Mouse (Mus musculus): ENCODE results near the gene Plaa.
"Not testable (repeated sequence)": the region's sequence is repeated elsewhere in the genome, so short reads cannot be mapped to it uniquely, and the experiment has no call there.

The Plaa gene

DNA sequence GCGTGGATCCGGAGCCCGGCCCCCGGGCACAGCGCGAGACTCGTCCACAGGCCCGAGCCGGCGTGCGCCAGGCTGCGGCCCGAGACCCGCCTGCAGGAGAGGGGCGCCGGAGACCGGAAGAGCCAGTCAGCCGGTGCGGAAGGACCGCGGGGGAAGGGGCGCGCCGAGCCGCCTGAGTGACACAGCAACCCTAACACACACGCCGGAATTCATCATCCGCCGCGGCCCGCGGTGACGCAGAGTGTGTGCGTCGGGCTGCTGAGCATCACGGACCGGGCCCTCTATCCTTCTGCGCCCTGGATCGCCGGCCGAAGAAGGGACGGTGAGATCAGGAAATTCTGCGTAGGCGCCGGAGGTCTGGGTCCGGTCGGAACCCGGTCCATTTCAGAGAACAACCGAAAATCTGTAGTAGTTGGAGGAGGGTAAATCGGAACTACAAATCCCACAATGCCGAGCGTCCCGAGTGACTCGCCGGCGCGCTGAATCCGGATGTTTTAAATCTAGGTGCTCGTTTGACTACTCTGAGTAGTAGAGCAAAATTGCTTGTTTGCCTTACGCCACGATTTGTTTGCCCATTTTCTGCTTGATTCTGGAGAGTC lies at the start of gene Plaa:
Gene Plaa, minus strand, starts transcription at position 214 of the 599 bp plus-strand sequence.
- in situ Hi-C loops (cut with MboI; ENCODE audit: low pct_unique_long_range_greater_than_20kb in 1 of 2, low sequenced_read_pairs in 2 of 2, unreplicated experiment in 1 of 2): no loop called here

GRCm38 (mm10) chr4:94650426-94651175 lies 47.6 kb upstream of the Plaa start:
- in situ Hi-C loops (cut with MboI; ENCODE audit: low pct_unique_long_range_greater_than_20kb in 1 of 2, low sequenced_read_pairs in 2 of 2, unreplicated experiment in 1 of 2): not testable (repeated sequence)

DNA sequence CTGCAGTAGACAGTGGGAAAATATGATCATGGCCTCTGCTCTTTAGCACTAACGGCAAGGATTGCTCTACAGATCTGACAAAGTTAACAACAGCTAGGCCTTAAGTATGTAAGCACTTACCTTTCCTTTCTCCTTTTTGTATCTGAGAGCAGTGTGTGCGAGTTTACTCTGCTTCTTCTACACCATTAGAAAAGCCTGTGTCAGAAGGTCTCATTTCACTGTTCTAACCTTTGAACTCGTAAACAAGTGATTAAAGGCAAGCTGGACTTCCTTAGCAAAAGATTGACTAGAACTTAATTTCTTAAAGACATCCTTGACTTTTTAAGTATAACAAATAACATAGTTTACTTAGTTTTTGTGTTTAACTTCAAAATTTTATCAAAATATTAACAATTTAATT lies 46.9 kb upstream of the Plaa start, which contains the start of gene Lrrc19:
Gene Lrrc19, minus strand, starts transcription at position 225 of the 400 bp plus-strand sequence.
- in situ Hi-C loops (cut with MboI; ENCODE audit: low pct_unique_long_range_greater_than_20kb in 1 of 2, low sequenced_read_pairs in 2 of 2, unreplicated experiment in 1 of 2): no loop called here

- in situ Hi-C loops (cut with MboI; ENCODE audit: low pct_unique_long_range_greater_than_20kb in 1 of 2, low sequenced_read_pairs in 2 of 2, unreplicated experiment in 1 of 2): no loop called here
Measured at GRCm38 (mm10) chr4:94643141-94643540, 40.1 kb upstream of the Plaa start.

DNA sequence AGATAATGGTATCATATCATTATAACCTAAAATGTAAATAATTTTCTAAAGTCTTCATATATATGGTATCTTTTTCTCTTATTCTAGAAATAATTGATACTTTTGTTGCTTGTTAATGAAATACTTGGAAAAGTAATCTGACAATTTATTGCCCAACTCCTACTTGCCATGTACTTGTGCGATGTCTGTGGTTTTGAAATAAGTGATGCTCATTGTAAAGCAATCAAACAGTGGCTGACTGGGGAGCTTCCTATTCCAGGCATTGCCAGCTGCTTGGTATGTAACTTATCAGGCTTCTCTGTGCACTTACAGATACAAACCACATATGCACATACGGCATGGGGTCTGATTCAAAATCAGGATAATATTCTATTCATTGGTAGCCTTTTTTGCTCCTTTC lies 17.0 kb upstream of the Plaa start:
- in situ Hi-C loops (cut with MboI; ENCODE audit: low pct_unique_long_range_greater_than_20kb in 1 of 2, low sequenced_read_pairs in 2 of 2, unreplicated experiment in 1 of 2): no loop called here

- in situ Hi-C loops (cut with MboI; ENCODE audit: low pct_unique_long_range_greater_than_20kb in 1 of 2, low sequenced_read_pairs in 2 of 2, unreplicated experiment in 1 of 2): no loop called here
Measured at GRCm38 (mm10) chr4:94614627-94615006, 11.6 kb upstream of the Plaa start.

DNA sequence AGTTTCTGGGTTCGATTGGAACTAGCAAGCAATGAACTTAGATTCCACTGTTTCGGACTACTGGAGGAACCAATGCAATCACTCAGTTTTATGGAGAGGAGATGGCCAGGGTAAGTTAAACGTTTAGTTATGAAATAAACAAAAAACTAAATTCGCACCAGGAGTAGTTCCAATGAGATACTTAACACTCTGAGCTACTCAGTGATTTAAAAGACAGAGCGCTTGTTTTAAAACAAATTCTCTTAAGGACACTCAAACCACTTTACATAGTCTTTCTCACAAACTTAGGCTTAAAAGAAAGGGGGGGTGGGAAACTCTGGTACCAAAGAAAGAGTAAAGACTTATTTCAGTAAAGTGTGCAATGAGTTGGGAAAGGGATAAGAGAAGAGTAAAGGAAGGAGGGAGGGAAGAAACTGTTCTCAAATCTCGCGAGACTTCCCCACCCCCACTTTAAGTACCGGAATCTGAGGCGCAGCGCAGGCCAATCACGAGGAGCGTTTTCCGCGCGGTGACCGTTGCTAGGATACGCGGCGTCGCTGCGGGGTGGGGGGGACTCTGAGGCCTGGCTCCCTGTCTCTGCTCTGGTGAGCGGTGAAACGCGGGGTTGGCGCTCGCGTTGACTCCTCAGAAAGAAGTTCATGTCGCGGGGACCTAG lies 11.1 kb upstream of the Plaa start, which contains the start of gene Ift74:
Gene Ift74, plus strand, starts transcription at position 520 of the 655 bp plus-strand sequence.
- in situ Hi-C loops (cut with MboI; ENCODE audit: low pct_unique_long_range_greater_than_20kb in 1 of 2, low sequenced_read_pairs in 2 of 2, unreplicated experiment in 1 of 2): no loop called here

DNA sequence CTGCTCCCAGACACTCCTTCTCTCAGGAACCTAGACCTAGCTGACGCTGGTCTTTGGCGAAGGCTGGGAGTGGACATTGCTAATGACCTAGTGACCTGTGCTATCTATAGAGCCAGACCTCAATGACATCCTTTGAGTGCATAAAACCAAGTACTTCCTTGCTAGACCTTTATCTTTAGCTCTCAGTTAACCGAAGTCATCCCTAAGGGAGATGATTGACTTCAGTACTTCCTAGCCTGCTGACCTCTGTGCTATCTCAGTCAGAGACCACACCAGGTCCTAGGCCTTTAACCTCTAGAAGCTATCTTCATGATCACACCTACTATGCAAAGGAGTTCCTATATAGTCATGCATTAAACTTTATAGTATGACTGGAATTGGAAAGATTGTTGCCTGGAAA lies 7.3 kb upstream of the Plaa start:
- in situ Hi-C loops (cut with MboI; ENCODE audit: low pct_unique_long_range_greater_than_20kb in 1 of 2, low sequenced_read_pairs in 2 of 2, unreplicated experiment in 1 of 2): no loop called here

DNA sequence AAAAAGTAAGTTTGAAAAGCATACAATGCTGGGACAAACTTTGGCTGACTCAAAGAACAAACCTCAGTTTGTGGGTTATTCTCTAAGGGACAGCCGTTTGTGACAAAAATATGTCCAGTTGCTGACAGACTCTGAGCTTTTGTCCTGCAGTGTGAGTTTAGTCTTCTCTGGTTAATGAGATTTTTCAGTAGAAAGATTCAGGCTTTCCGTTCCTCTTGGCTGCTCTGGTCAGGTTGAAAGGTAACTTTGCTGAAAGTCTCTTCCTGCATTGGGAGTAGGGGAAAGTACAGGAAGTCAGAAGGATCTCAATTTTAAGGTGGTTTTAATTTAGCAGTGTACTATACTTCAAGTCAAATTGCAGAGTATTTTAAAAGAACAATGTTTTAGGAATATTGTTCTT lies 2.5 kb upstream of the Plaa start:
- in situ Hi-C loops (cut with MboI; ENCODE audit: low pct_unique_long_range_greater_than_20kb in 1 of 2, low sequenced_read_pairs in 2 of 2, unreplicated experiment in 1 of 2): no loop called here

DNA sequence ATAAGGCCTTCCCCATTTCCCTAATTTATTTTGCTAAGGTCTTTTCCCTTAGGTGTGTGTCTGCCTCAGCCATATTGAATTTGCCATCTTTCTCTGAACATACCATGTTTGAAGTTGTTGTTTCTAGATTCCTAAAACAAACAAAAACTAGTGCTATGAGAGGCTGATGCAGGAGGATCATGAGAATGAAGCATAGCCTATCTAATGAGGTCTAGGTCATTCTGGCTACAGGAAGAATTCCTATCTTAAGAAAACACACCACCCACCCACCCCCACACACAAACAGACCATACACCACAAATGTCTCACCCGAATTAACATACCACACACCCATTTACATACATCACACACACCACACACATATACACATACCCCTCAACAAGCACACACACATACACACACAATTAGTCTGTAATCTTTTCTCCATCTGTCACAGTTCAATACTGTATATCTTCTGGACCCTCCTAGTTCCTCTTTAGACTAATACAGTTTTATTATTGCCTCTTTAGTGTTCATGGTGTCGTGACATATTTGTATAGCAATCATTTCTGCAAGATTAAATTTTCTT lies 1.5 kb upstream of the Plaa start:
- in situ Hi-C loops (cut with MboI; ENCODE audit: low pct_unique_long_range_greater_than_20kb in 1 of 2, low sequenced_read_pairs in 2 of 2, unreplicated experiment in 1 of 2): no loop called here

GRCm38 (mm10) chr4:94602496-94603030 lies 481 bp downstream of the Plaa start:
- in situ Hi-C loops (cut with MboI; ENCODE audit: low pct_unique_long_range_greater_than_20kb in 1 of 2, low sequenced_read_pairs in 2 of 2, unreplicated experiment in 1 of 2): no loop called here

GRCm38 (mm10) chr4:94601395-94601794 lies 1.6 kb downstream of the Plaa start:
- in situ Hi-C loops (cut with MboI; ENCODE audit: low pct_unique_long_range_greater_than_20kb in 1 of 2, low sequenced_read_pairs in 2 of 2, unreplicated experiment in 1 of 2): no loop called here

- in situ Hi-C loops (cut with MboI; ENCODE audit: low pct_unique_long_range_greater_than_20kb in 1 of 2, low sequenced_read_pairs in 2 of 2, unreplicated experiment in 1 of 2): no loop called here
Measured at GRCm38 (mm10) chr4:94592709-94593108, 10.3 kb downstream of the Plaa start.

DNA sequence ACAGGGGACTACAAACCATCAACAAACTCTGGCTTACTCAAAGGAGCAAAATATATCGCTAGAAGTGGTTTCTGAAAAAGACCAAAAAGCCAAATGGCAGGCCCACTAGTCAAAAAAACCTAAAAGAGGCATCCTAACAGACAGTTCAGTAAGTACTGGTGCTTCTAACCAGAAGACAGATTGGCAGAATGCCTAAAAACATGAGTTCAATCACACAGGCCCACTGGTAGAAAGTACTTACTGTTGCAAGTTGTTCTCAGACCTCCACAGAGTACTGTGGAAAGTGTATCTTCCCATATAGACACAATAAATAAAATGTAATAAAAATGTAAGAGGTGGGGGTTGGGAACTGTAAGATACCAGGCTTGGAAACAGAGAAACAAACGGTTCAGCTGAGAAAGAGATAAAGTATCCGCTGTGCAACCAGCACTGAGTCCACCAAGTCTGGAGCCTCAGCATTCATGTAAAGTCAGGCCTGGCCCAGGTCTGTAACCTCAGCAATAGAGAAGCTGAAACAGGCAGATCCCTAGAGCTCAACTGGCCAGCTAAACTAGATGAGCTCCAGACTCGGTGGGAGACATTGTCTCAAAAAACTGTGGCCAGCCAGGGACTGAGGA lies 11.2 kb downstream of the Plaa start:
- in situ Hi-C loops (cut with MboI; ENCODE audit: low pct_unique_long_range_greater_than_20kb in 1 of 2, low sequenced_read_pairs in 2 of 2, unreplicated experiment in 1 of 2): no loop called here

DNA sequence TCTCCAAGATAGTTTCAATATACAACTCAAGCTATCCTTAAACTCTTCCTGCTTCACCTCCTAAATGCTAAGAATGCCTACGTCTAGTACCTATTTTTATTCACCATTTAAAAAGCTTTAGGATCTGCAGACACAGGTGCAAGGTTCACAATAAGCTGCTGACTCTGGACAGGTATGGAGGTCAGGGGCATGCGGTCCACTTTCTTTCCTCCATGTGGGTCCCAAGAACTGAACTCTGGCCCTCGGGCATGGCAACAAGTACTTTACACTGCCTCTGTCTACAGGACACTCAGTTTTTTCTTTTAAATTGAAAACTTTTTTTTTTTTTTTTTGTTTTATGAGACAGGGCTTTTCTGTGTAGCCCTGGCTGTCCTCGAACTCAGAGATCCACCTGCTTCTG lies 30.4 kb downstream of the Plaa start:
- in situ Hi-C loops (cut with MboI; ENCODE audit: low pct_unique_long_range_greater_than_20kb in 1 of 2, low sequenced_read_pairs in 2 of 2, unreplicated experiment in 1 of 2): no loop called here

DNA sequence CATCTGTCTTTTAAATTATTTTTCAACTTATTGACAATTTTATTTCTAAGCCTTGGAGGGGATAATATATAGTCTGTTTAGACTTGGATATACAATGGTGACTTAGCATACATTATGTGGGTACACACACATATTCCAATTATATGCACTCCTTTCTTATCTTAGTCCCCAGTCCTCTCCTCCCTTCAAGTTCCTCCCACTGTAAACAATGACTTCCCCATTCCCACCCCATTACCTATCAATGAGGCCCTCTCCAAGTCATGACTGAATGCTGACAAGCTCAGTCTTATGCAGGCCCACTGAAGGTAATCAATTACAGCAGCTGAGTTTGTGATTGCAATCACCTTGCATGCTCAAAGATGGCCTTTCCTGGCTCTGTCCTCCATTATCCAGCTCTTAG lies 38.7 kb downstream of the Plaa start:
- in situ Hi-C loops (cut with MboI; ENCODE audit: low pct_unique_long_range_greater_than_20kb in 1 of 2, low sequenced_read_pairs in 2 of 2, unreplicated experiment in 1 of 2): no loop called here

- in situ Hi-C loops (cut with MboI; ENCODE audit: low pct_unique_long_range_greater_than_20kb in 1 of 2, low sequenced_read_pairs in 2 of 2, unreplicated experiment in 1 of 2): no loop called here
Measured at GRCm38 (mm10) chr4:94561954-94562648, 40.9 kb downstream of the Plaa start.

GRCm38 (mm10) chr4:94560316-94560715 lies 42.7 kb downstream of the Plaa start:
- in situ Hi-C loops (cut with MboI; ENCODE audit: low pct_unique_long_range_greater_than_20kb in 1 of 2, low sequenced_read_pairs in 2 of 2, unreplicated experiment in 1 of 2): no loop called here
